Mouse (Mus musculus) liver, embryonic 11.5 days (tissue): ENCODE results near the gene Eif4e1b. TPM values are rescaled to one million over a fixed set of nuclear protein-coding genes. Genes with fewer than 3 reads are reported as not detected.
"Not testable (repeated sequence)": the region's sequence is repeated elsewhere in the genome, so short reads cannot be mapped to it uniquely, and the experiment has no call there.

ENCODE experiments used
- ATAC-seq: fragments of 200-750 bp; cut with Nextera tagmentation; replicated peaks from 2 replicates; pipeline ENCODE4 v1.8.0; 2017; ENCODE audit warnings: moderate number of reproducible peaks, mild to moderate bottlenecking, moderate TSS enrichment, moderate library complexity; ENCODE audit not compliant: low FRiP score
- DNase-seq: peaks from one replicate; pipeline ENCODE4 v3.0.0-alpha.2; 2017; ENCODE audit warnings: low spot score
- H3K27ac ChIP-seq: fragments of 300-500 bp; sonication (generic); 2 replicates; pipeline ENCODE4 v1.5.1; 2014; ENCODE audit warnings: mild to moderate bottlenecking, low read depth, low read length, control low read depth
- H3K27me3 ChIP-seq: fragments of 300-500 bp; sonication (generic); replicated peaks from 2 replicates; pipeline ENCODE4 v1.6.1; 2014; ENCODE audit warnings: low read length, mixed read lengths; ENCODE audit not compliant: control insufficient read depth, insufficient read depth
- H3K36me3 ChIP-seq: fragments of 300-500 bp; sonication (generic); 2 replicates; pipeline ENCODE4 v1.6.1; 2014; ENCODE audit warnings: mild to moderate bottlenecking, low read length, moderate library complexity, mixed read lengths; ENCODE audit not compliant: control insufficient read depth, insufficient read depth
- H3K4me1 ChIP-seq: fragments of 300-500 bp; sonication (generic); replicated peaks from 2 replicates; pipeline ENCODE4 v1.6.1; 2014; ENCODE audit warnings: low read length, mixed read lengths; ENCODE audit not compliant: control insufficient read depth, insufficient read depth
- H3K4me2 ChIP-seq: fragments of 300-500 bp; sonication (generic); 2 replicates; pipeline ENCODE4 v1.6.1; 2014; ENCODE audit warnings: mild to moderate bottlenecking, control low read depth, moderate library complexity
- H3K4me3 ChIP-seq: fragments of 300-500 bp; sonication (generic); 2 replicates; pipeline ENCODE4 v1.5.1; 2014; ENCODE audit warnings: low read depth, low read length, control low read depth
- H3K9ac ChIP-seq: fragments of 300-500 bp; sonication (generic); 2 replicates; pipeline ENCODE4 v1.6.1; 2014; ENCODE audit warnings: low read depth, low read length, control low read depth
- H3K9me3 ChIP-seq: fragments of 300-500 bp; sonication (generic); 2 replicates; pipeline ENCODE4 v1.6.1; 2016; ENCODE audit warnings: low read length, inconsistent platforms, mixed read lengths; ENCODE audit not compliant: control insufficient read depth
- WGBS: fragments of 180-500 bp; shearing (Covaris S2); extraction: QIAGEN DNeasy Blood & Tissue Kit; methylation state at CpG from one replicate; pipeline ENCODE4 v1.1.7; 2014; 5-methylcytosine and 5-hydroxymethylcytosine counted together
- polyA plus RNA-seq: library from polyadenylated mRNA; unstranded; fragments of >200 nt; fragmentation: Nextera tagmentation; extraction: Ambion mirVana; gene quantifications from 2 replicates; pipeline ENCODE4 v1.2.1, GENCODE M21; 2014

Gene Eif4e1b
- polyA plus RNA-seq, 1 experiment from 2014 or later, result not detected

GRCm38 (mm10) chr13:54766192-54766768 is 17.5 kb upstream of the Eif4e1b start, which contains the start of gene Sncb:
Sncb (minus strand) TSS chr13:54766595.
- no peak within 1 kb of the TSS for H3K9ac ChIP-seq
- H3K9me3 ChIP-seq, result no peaks in the 10 kb centered on the region
- peak within 1 kb of the TSS; percentile 55 for H3K4me2 ChIP-seq
- DNase-seq, result peak; percentile 62
- no peaks in the 10 kb centered on the region for H3K36me3 ChIP-seq
- peaks cover 54% of the 10 kb centered on the region for H3K27me3 ChIP-seq
- no peak for ATAC-seq
- no peak within 1 kb of the TSS for H3K27ac ChIP-seq
- 4% methylated on average over 35 of the region's 35 CpGs for WGBS
- peak within 1 kb of the TSS; percentile 27 for H3K4me3 ChIP-seq
- H3K4me1 ChIP-seq, result no peaks in the 10 kb centered on the region

GRCm38 (mm10) chr13:54767012-54767411 is 16.8 kb upstream of the Eif4e1b start:
- H3K27ac ChIP-seq, result no peak overlapping the region
- H3K4me1 ChIP-seq, result no peaks in the 10 kb centered on the region
- 84% methylated on average over 4 of the region's 4 CpGs for WGBS
- no peak overlapping the region for H3K4me2 ChIP-seq
- no peaks in the 10 kb centered on the region for H3K9me3 ChIP-seq
- H3K36me3 ChIP-seq, result no peaks in the 10 kb centered on the region
- H3K9ac ChIP-seq, result no peak overlapping the region
- no peak overlapping the region for H3K4me3 ChIP-seq
- peaks cover 52% of the 10 kb centered on the region for H3K27me3 ChIP-seq
- no peak for DNase-seq
- ATAC-seq, result no peak

- no peak for DNase-seq
- no peak overlapping the region for H3K27ac ChIP-seq
- no peaks in the 10 kb centered on the region for H3K36me3 ChIP-seq
- H3K4me3 ChIP-seq, result no peak overlapping the region
- no peaks in the 10 kb centered on the region for H3K27me3 ChIP-seq
- no peak overlapping the region for H3K9ac ChIP-seq
- no peak overlapping the region for H3K4me2 ChIP-seq
- H3K4me1 ChIP-seq, result no peaks in the 10 kb centered on the region
- no peaks in the 10 kb centered on the region for H3K9me3 ChIP-seq
- ATAC-seq, result no peak
- WGBS, result 73% methylated on average over 3 of the region's 3 CpGs
These were observed 3.2 kb upstream of the Eif4e1b start for GRCm38 (mm10) chr13:54780592-54780991.

GRCm38 (mm10) chr13:54781086-54781485 is 2.7 kb upstream of the Eif4e1b start:
- 71% methylated on average over 3 of the region's 3 CpGs for WGBS
- ATAC-seq, result no peak

GRCm38 (mm10) chr13:54783235-54783634 is 563 bp upstream of the Eif4e1b start:
- 47% methylated on average over 2 of the region's 2 CpGs for WGBS
- ATAC-seq, result no peak
- H3K9me3 ChIP-seq, result no peaks in the 10 kb centered on the region
- no peak for DNase-seq
- no peak overlapping the region for H3K9ac ChIP-seq
- no peak overlapping the region for H3K4me3 ChIP-seq
- H3K4me2 ChIP-seq, result no peak overlapping the region
- no peaks in the 10 kb centered on the region for H3K4me1 ChIP-seq
- H3K27ac ChIP-seq, result no peak overlapping the region
- no peaks in the 10 kb centered on the region for H3K27me3 ChIP-seq
- H3K36me3 ChIP-seq, result no peaks in the 10 kb centered on the region

More at GRCm38 (mm10) chr13:54781086-54781485, 2.7 kb upstream of the Eif4e1b start:
- H3K9ac ChIP-seq, result no peak overlapping the region
- no peak overlapping the region for H3K4me2 ChIP-seq
- no peak for DNase-seq
- no peaks in the 10 kb centered on the region for H3K27me3 ChIP-seq
- no peaks in the 10 kb centered on the region for H3K36me3 ChIP-seq
- H3K4me3 ChIP-seq, result no peak overlapping the region
- no peaks in the 10 kb centered on the region for H3K4me1 ChIP-seq
- no peak overlapping the region for H3K27ac ChIP-seq
- no peaks in the 10 kb centered on the region for H3K9me3 ChIP-seq

GRCm38 (mm10) chr13:54787591-54787990 is 3.8 kb downstream of the Eif4e1b start:
- not testable (repeated sequence) for DNase-seq, ATAC-seq, H3K9me3 ChIP-seq, H3K9ac ChIP-seq, H3K27ac ChIP-seq, H3K36me3 ChIP-seq, H3K4me1 ChIP-seq, H3K4me2 ChIP-seq, H3K4me3 ChIP-seq
- WGBS, result 88% methylated on average over 2 of the region's 2 CpGs
- peaks cover 24% of the 10 kb centered on the region for H3K27me3 ChIP-seq

GRCm38 (mm10) chr13:54788740-54789560 is 5.2 kb downstream of the Eif4e1b start, which contains the start of gene Tspan17:
Tspan17 (plus strand) TSS chr13:54789377.
- Histone ChIP-seq H3K9ac (no peak within 1 kb of the TSS), H3K9me3 (no peaks in the 10 kb centered on the region), H3K36me3 (no peaks in the 10 kb centered on the region), H3K4me1 (peaks cover 5% of the 10 kb centered on the region), H3K4me3 (peak within 1 kb of the TSS; percentile 52), H3K27me3 (peaks cover 24% of the 10 kb centered on the region), H3K27ac (no peak within 1 kb of the TSS), H3K4me2 (peak within 1 kb of the TSS; percentile 98)
- ATAC-seq, result peak; percentile 88
- DNase-seq, result peak; percentile 96
- WGBS, result 3% methylated on average over 49 of the region's 49 CpGs

- Histone ChIP-seq H3K4me3 (peak overlapping the region; percentile 52), H3K9me3 (no peaks in the 10 kb centered on the region), H3K9ac (no peak overlapping the region), H3K27ac (no peak overlapping the region), H3K27me3 (peaks cover 24% of the 10 kb centered on the region), H3K4me2 (peak overlapping the region; percentile 98), H3K36me3 (no peaks in the 10 kb centered on the region), H3K4me1 (peaks cover 5% of the 10 kb centered on the region)
- DNase-seq (peak; percentile 56), ATAC-seq (peak; percentile 32)
- WGBS, result 3% methylated on average over 37 of the region's 38 CpGs
These were observed 6.0 kb downstream of the Eif4e1b start for GRCm38 (mm10) chr13:54789561-54790397.
